Mouse (Mus musculus): ENCODE measurements around the gene Rbpj.

DNA sequence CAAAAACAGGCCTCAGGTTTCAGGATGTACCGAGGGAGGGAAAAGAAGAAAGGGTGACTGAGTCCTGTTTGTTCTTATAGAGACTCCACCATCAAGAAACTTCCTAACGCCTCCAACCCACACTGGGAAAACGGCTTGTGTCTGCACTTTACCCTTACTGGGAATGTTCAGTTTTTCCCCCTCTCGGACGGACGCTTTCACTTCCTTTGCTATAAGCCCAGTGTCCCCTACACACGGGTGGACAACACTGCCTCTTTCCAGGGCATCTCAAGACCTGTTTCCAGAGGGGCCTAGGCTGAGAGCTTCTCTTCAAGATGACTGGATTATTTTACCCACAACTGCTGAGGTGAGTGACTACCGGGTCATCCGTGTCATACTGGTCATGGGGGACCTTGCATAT, at the start of gene Rbpj:
- TF ChIP-seq CTCF (IDR thresholded peaks at IDR 0.05; ENCODE audit: insufficient read depth, low read depth, low read length) (no peak), POLR2A (IDR thresholded peaks at IDR 0.05; ENCODE audit: insufficient read depth, low read depth, low read length) (no peak)

Data from olfactory bulb, adult 2 months (tissue).